ENCODE assay signal across 14 mouse cellular contexts in the genomic region with DNA sequence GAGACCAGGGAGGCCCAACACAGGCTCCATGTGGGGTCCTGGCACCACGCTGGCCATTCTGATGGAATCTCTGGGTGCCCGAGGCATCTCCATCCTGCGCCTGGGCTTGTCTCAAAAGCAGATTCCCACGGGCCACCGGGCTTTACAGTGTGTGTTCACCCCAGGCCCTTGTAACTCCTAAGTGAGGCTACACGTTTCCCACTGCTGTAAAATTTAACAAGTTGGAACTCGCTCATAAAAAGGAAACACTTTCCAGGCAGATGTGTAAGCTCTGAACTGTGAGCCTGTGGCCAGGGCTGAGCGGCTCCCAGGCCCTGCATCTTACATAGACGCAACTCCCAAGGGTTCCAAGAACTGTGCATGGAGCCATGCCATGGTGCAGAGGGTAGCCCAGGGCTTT.
"Had no signal": no experiment of that assay in that cellular context is flagged by ENCODE, and none has a peak within 500 bp of the region (broad histone marks: within the 10 kb centered on the region; RNA-seq: fewer than 3 reads in every experiment).

No protein-coding gene starts in this region.

- H3K36me3 ChIP-seq: liver, embryonic 13.5 days had no signal

- H3K4me3 ChIP-seq: left cerebral cortex, adult 2 months; liver, embryonic 13.5 days; megakaryocyte, embryonic 14.5 days had no signal

- H3K27ac ChIP-seq: kidney, postnatal 0 days; left cerebral cortex, adult 2 months; liver, embryonic 13.5 days; macrophage had no signal

- H3K4me2 ChIP-seq: liver, embryonic 13.5 days; midbrain, embryonic 11.5 days had no signal

- H3K4me1 ChIP-seq: liver, embryonic 13.5 days had no signal

- DNase-seq: kidney, adult 18-20 months; kidney, postnatal 25 days; layer of hippocampus, postnatal 36 days; liver, embryonic 13.5 days; lung, adult 2 months; midbrain, embryonic 14.5 days; thymus, postnatal 25 days had no signal

- H3K9me3 ChIP-seq: megakaryocyte, embryonic 14.5 days had no signal

- H3K9ac ChIP-seq: liver, embryonic 13.5 days had no signal

- H3K27me3 ChIP-seq: liver, embryonic 13.5 days; megakaryocyte, embryonic 14.5 days had no signal

- ATAC-seq: inflammation-experienced regulatory T-cells, adult 6 months; intestine, embryonic 16.5 days had no signal
